Mouse (Mus musculus) liver, embryonic 13.5 days (tissue): Measurements from ENCODE around the gene Sept3. TPM values are rescaled to one million over a fixed set of nuclear protein-coding genes. Genes with fewer than 3 reads are reported as not detected.

Experiments
- ATAC-seq: fragments of 200-750 bp; cut with Nextera tagmentation; 2 replicates; pipeline ENCODE4 v1.8.0; 2017; ENCODE audit warnings: low read depth, mild to moderate bottlenecking, moderate number of reproducible peaks, moderate library complexity
- DNase-seq: peaks from one replicate; pipeline ENCODE4 v3.0.0; 2022
- H3K27ac ChIP-seq: fragments of 300-500 bp; sonication (generic); 2 replicates; pipeline ENCODE4 v1.5.1; 2015; ENCODE audit warnings: moderate library complexity, mild to moderate bottlenecking, inconsistent platforms
- H3K27me3 ChIP-seq: fragments of 300-500 bp; sonication (generic); 2 replicates; pipeline ENCODE4 v1.6.1; 2015; ENCODE audit warnings: mild to moderate bottlenecking, inconsistent platforms
- H3K36me3 ChIP-seq: fragments of 300-500 bp; sonication (generic); 2 replicates; pipeline ENCODE4 v1.6.1; 2015; ENCODE audit warnings: mild to moderate bottlenecking, inconsistent platforms
- H3K4me1 ChIP-seq: fragments of 300-500 bp; sonication (generic); replicated peaks from 2 replicates; pipeline ENCODE4 v1.6.1; 2015; ENCODE audit warnings: inconsistent platforms
- H3K4me2 ChIP-seq: fragments of 300-500 bp; sonication (generic); 2 replicates; pipeline ENCODE4 v1.6.1; 2015; ENCODE audit warnings: inconsistent platforms, mild to moderate bottlenecking, moderate library complexity
- H3K4me3 ChIP-seq: fragments of 300-500 bp; sonication (generic); replicated peaks from 2 replicates; pipeline ENCODE4 v1.5.1; 2015; ENCODE audit warnings: mild to moderate bottlenecking, inconsistent platforms
- H3K9ac ChIP-seq: fragments of 300-500 bp; sonication (generic); 2 replicates; pipeline ENCODE4 v1.6.1; 2015; ENCODE audit warnings: mild to moderate bottlenecking, inconsistent platforms
- H3K9me3 ChIP-seq: fragments of 300-500 bp; sonication (generic); replicated peaks from 2 replicates; pipeline ENCODE4 v1.6.1; 2016; ENCODE audit warnings: inconsistent platforms
- WGBS: fragments of 180-500 bp; shearing (Covaris S2); methylation state at CpG from one replicate; pipeline ENCODE4 v1.1.7; 2015; ENCODE audit not compliant: insufficient replicate concordance; 5-methylcytosine and 5-hydroxymethylcytosine counted together
- polyA plus RNA-seq: library from polyadenylated mRNA; unstranded; fragments of >200 nt; fragmentation: Nextera tagmentation; extraction: Ambion mirVana; gene quantifications from 2 replicates; pipeline ENCODE4 v1.2.1, GENCODE M21; 2015

The Sept3 gene
- polyA plus RNA-seq, 1 experiment from 2014 or later, result 0.84 TPM

DNA sequence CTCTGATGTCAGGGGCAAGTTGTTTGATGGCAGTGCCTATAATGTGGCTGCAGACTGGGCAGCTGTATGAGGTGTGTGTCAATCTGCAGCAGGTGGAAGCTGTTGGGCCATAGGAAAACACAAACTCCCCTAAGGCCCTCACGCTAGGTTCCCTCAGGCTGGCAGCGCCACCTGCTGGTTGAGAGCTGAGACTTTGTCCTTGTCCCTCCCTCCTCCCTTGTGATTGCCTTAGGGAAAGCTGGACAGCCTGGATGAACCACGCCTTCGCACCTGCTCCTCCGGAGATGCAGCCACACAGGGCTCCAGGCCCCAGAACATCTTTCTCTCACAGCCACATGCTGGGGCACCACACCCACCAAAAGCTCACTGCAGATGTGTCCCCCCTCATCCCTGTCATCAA is 3.5 kb upstream of the Sept3 start:
- ATAC-seq (0 out of 2 replicates have a peak, but pooled peaks have one; percentile 16), DNase-seq (peak; percentile 42)
- Histone ChIP-seq H3K4me2 (no peak overlapping the region), H3K4me3 (no peak overlapping the region), H3K9me3 (no peaks in the 10 kb centered on the region), H3K27ac (no peak overlapping the region), H3K4me1 (peaks cover 18% of the 10 kb centered on the region), H3K9ac (no peak overlapping the region), H3K27me3 (peaks cover 48% of the 10 kb centered on the region), H3K36me3 (no peaks in the 10 kb centered on the region)
- 6% methylated on average over 5 of the region's 5 CpGs for WGBS

DNA sequence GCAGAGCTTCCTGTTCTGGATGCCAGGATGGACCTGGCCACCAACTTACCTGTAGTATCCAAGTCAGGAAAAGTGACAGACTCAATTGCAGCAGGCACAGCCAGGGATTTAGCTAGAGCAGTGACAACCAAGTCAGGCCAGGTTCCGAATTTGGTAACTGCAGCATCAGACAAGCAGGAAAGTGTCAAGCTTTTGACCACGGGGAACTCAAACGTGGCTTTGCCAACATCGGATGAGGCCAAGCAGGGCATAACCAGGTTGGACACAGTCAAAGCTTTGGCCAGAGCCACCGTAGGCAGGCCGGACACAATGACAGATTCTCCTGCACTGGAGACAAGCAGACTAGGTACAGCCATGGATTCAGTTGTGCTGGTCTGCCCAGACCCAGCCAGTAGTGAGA is 2.4 kb upstream of the Sept3 start:
- no peak overlapping the region for H3K9ac ChIP-seq
- no peaks in the 10 kb centered on the region for H3K9me3 ChIP-seq
- peaks cover 18% of the 10 kb centered on the region for H3K4me1 ChIP-seq
- no peak overlapping the region for H3K27ac ChIP-seq
- no peak overlapping the region for H3K4me3 ChIP-seq
- DNase-seq (no peak), ATAC-seq (no peak)
- H3K27me3 ChIP-seq, result peaks cover 59% of the 10 kb centered on the region
- 63% methylated on average over 6 of the region's 6 CpGs for WGBS
- H3K36me3 ChIP-seq, result no peaks in the 10 kb centered on the region
- no peak overlapping the region for H3K4me2 ChIP-seq

DNA sequence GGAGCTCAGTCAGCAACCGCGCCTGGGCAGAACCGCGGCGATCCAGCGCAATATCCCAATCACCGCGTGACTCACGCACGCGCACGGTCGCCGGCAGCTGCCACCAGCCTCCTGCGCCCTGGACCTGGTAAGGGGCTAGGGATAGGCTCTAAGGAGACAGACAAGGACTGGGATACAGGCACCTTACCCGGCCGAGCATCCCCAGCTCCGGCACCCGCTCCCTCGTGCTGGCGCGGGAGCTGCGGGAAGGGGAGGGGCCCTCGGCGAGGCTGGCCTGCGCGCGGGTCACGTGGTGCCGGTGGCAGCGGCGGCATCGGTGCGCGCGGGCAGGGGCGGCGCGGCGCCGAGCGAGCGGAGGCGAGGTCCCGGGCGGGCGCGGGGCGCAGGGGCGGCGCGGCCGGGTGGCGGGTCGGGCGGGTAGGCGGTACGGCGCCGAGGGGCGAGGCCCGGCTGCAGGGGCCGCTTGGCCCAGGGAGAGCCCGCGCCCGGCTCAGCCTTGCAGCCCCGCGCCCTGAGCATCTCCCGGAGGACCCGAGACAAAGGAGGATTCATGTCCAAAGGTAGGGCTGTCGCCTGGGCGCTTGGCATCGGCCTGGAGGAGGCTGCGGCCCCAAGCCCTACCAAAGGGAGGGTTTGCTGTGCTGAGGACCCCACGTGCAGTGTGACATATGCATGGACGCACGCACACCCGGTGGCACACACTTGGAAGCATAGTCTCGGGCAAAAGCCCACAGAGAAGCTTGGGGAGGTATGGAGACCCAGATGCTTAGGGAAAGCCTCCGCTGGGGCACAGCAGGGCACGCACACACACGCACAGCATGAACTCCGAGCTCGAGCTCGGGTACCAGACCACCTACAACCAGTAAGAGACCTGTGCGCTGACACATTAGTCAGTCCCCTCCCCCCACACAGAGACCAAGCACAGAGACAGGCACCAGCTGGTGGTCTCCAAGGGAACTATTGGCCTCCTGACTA is 521 bp downstream of the Sept3 start:
- ATAC-seq (no peak), DNase-seq (no peak)
- Histone ChIP-seq H3K27me3 (peaks cover 72% of the 10 kb centered on the region), H3K9ac (no peak overlapping the region), H3K4me1 (peaks cover 18% of the 10 kb centered on the region), H3K36me3 (no peaks in the 10 kb centered on the region), H3K4me3 (peak overlapping the region; percentile 51), H3K27ac (no peak overlapping the region), H3K4me2 (peak overlapping the region; percentile 67), H3K9me3 (no peaks in the 10 kb centered on the region)
- WGBS, result 1% methylated on average over 86 of the region's 86 CpGs

DNA sequence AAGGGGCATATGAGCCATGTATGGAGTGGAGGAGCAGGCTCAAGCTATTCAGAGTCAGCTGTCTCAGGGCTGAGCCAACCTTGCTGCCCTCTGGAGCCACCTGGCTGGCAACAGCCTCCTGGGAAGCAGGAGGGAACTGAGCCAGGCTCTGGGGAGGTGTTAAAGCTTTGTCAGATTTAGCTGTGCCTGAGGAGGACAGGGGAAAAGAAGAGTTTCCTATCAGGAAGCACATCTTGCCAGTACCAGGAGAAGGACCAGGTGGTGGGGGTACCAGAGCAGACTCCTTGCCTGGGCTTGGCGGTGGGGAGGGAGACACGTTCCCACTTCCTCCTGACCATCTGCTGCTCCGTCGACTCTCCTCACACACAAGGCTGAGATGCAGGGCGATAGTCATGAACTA is 2.9 kb downstream of the Sept3 start:
- DNase-seq (no peak), ATAC-seq (no peak)
- Histone ChIP-seq H3K4me2 (no peak overlapping the region), H3K36me3 (no peaks in the 10 kb centered on the region), H3K27ac (no peak overlapping the region), H3K9ac (no peak overlapping the region), H3K4me1 (peaks cover 10% of the 10 kb centered on the region), H3K4me3 (no peak overlapping the region), H3K27me3 (peaks cover 59% of the 10 kb centered on the region), H3K9me3 (no peaks in the 10 kb centered on the region)
- 24% methylated on average over 5 of the region's 5 CpGs for WGBS

DNA sequence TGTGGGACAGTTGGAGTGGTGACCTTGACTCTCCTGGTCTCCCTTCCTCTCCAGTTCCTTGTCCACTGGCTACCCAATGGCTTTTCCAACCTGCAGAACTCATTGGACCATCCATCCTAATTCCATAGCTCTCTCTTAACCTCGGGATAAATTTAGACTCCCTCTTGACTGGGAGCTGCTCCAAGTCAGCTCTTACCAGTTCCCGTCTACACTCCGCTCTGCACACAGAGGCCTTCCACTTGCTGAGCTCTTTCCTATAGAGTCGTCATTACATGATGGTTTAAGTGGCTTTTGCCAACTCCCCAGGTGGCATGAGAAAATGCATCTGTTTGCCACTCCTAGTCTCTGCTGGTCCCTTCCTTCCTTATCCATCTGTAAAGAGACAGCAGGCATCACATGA is 5.9 kb downstream of the Sept3 start:
- Histone ChIP-seq H3K4me3 (no peak overlapping the region), H3K27ac (no peak overlapping the region), H3K4me2 (no peak overlapping the region), H3K36me3 (no peaks in the 10 kb centered on the region), H3K4me1 (peaks cover 2% of the 10 kb centered on the region), H3K9ac (no peak overlapping the region), H3K27me3 (peaks cover 32% of the 10 kb centered on the region), H3K9me3 (no peaks in the 10 kb centered on the region)
- DNase-seq, result no peak
- 57% methylated on average over 4 of the region's 4 CpGs for WGBS
- ATAC-seq, result no peak

- peaks cover 3% of the 10 kb centered on the region; the same call in 1 of the 2 replicates for H3K27me3 ChIP-seq
- H3K4me1 ChIP-seq, result peaks cover 12% of the 10 kb centered on the region
- 29% methylated on average over 12 of the region's 12 CpGs for WGBS
- peak; percentile 45 for DNase-seq
- no peaks in the 10 kb centered on the region for H3K9me3 ChIP-seq
- no peak overlapping the region for H3K4me3 ChIP-seq
- H3K36me3 ChIP-seq, result no peaks in the 10 kb centered on the region
- no peak overlapping the region for H3K27ac ChIP-seq
- peak; percentile 71 for ATAC-seq
- H3K4me2 ChIP-seq, result peak overlapping the region; percentile 23
- H3K9ac ChIP-seq, result no peak overlapping the region
Measured at GRCm38 (mm10) chr15:82286157-82286556, 11.5 kb downstream of the Sept3 start.

DNA sequence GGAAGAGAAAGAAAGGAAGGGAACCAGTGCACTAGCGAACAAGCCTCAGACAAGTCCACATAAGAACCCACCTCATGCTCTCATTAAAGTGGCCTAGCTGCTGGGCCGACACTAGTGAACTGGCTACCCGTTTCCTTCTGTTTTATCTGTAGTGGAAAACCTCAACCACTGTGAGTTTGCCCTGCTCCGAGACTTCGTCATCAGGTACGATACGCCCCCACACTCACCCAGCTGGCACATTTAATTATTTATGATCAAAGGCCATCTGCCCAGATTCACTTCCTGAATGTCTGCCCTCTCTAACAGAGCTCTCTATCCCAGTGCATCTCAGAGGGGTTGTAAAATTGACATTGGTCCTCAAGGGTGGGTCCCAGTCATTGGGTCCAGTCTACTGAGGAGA is 15.6 kb downstream of the Sept3 start:
- no peak overlapping the region for H3K4me2 ChIP-seq
- H3K36me3 ChIP-seq, result no peaks in the 10 kb centered on the region
- no peaks in the 10 kb centered on the region for H3K9me3 ChIP-seq
- 70% methylated on average over 7 of the region's 7 CpGs for WGBS
- peaks cover 10% of the 10 kb centered on the region for H3K27me3 ChIP-seq
- no peak for DNase-seq
- ATAC-seq, result no peak
- H3K27ac ChIP-seq, result no peak overlapping the region
- H3K9ac ChIP-seq, result no peak overlapping the region
- H3K4me1 ChIP-seq, result peaks cover 31% of the 10 kb centered on the region
- H3K4me3 ChIP-seq, result no peak overlapping the region

- no peak overlapping the region for H3K4me2 ChIP-seq
Measured at GRCm38 (mm10) chr15:82292851-82293250, 18.2 kb downstream of the Sept3 start.

GRCm38 (mm10) chr15:82293271-82293711 is 18.6 kb downstream of the Sept3 start:
- H3K9ac ChIP-seq, result no peak overlapping the region
- H3K4me3 ChIP-seq, result no peak overlapping the region
- H3K36me3 ChIP-seq, result no peaks in the 10 kb centered on the region
- no peak overlapping the region for H3K27ac ChIP-seq
- 22% methylated on average over 7 of the region's 7 CpGs for WGBS
- H3K4me2 ChIP-seq, result no peak overlapping the region
- no peaks in the 10 kb centered on the region for H3K9me3 ChIP-seq
- H3K27me3 ChIP-seq, result peaks cover 7% of the 10 kb centered on the region
- ATAC-seq (no peak), DNase-seq (no peak)
- peaks cover 24% of the 10 kb centered on the region for H3K4me1 ChIP-seq

More at GRCm38 (mm10) chr15:82292851-82293250, 18.2 kb downstream of the Sept3 start:
- Histone ChIP-seq H3K27me3 (peaks cover 7% of the 10 kb centered on the region), H3K9ac (no peak overlapping the region), H3K4me1 (peaks cover 24% of the 10 kb centered on the region), H3K27ac (no peak overlapping the region), H3K36me3 (no peaks in the 10 kb centered on the region), H3K9me3 (no peaks in the 10 kb centered on the region), H3K4me3 (no peak overlapping the region)
- no peak for DNase-seq
- no peak for ATAC-seq
- 35% methylated on average over 5 of the region's 5 CpGs for WGBS

DNA sequence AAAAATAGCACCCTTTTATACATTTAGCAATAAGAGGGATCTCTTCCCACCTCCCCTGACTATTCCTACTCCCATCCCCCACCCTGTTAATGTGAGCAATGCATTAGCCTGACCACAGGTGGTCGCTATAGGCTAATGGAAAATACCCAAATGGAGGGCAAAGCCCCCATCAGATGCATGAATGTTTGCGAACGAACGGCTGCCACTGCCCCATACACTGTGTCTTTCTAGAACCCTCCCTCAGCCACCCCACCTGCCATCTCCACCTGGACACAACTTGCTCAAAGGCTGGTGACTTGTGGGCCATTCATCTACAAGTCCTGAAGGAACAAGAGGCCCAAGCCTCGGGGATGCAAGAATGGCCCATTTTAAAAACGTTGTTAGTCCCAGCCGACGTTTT is 19.4 kb downstream of the Sept3 start:
- Histone ChIP-seq H3K9me3 (no peaks in the 10 kb centered on the region), H3K36me3 (no peaks in the 10 kb centered on the region), H3K27me3 (peaks cover 9% of the 10 kb centered on the region), H3K9ac (no peak overlapping the region), H3K4me3 (no peak overlapping the region), H3K4me2 (no peak overlapping the region), H3K27ac (no peak overlapping the region), H3K4me1 (peaks cover 28% of the 10 kb centered on the region)
- 49% methylated on average over 8 of the region's 8 CpGs for WGBS
- DNase-seq, result no peak
- ATAC-seq, result no peak

- no peak within 1 kb of the TSS for H3K9ac ChIP-seq
- H3K4me3 ChIP-seq, result no peak within 1 kb of the TSS
- DNase-seq, result peak; percentile 13
- H3K36me3 ChIP-seq, result no peaks in the 10 kb centered on the region
- peaks cover 23% of the 10 kb centered on the region for H3K4me1 ChIP-seq
- no peaks in the 10 kb centered on the region for H3K9me3 ChIP-seq
- H3K27me3 ChIP-seq, result peaks cover 9% of the 10 kb centered on the region
- 45% methylated on average over 39 of the region's 39 CpGs for WGBS
- H3K27ac ChIP-seq, result no peak within 1 kb of the TSS
- peak within 1 kb of the TSS; percentile 35 for H3K4me2 ChIP-seq
- no peak for ATAC-seq
Measured at GRCm38 (mm10) chr15:82298764-82299561, 24.3 kb downstream of the Sept3 start, which contains the start of gene Wbp2nl. Gene Wbp2nl, plus strand, starts transcription at chr15:82298954.
